Mouse (Mus musculus) bone marrow macrophage, adult 2 months (primary cell): Measurements from ENCODE around the gene Abcd3.

Source experiments
- CTCF ChIP-seq: IDR thresholded peaks from 2 replicates; pipeline ENCODE4 v1.5.1; 2012; ENCODE audit warnings: low read depth, mild to moderate bottlenecking, low read length, moderate library complexity
- POLR2A ChIP-seq: IDR thresholded peaks from 2 replicates; pipeline ENCODE4 v1.6.1; 2012; ENCODE audit warnings: mild to moderate bottlenecking, low read depth, low read length, borderline replicate concordance

GRCm38 (mm10) chr3:121766818-121767217, 48.3 kb downstream of the Abcd3 start:
- TF ChIP-seq POLR2A, result no peak
- TF ChIP-seq CTCF, result no peak
